Mouse (Mus musculus): Measurements from ENCODE around the gene Grik1.

GRCm38 (mm10) chr16:88074716-88075115, 215.3 kb downstream of the Grik1 start:
- TF ChIP-seq POLR2A (IDR thresholded peaks at IDR 0.05; ENCODE audit: extremely low read depth, insufficient read depth, low read length) (no peak), CTCF (IDR thresholded peaks at IDR 0.05; ENCODE audit: extremely low read depth, insufficient read depth, low read length) (no peak)

All from cortical plate, adult 2 months (tissue).